In the genomic region with DNA sequence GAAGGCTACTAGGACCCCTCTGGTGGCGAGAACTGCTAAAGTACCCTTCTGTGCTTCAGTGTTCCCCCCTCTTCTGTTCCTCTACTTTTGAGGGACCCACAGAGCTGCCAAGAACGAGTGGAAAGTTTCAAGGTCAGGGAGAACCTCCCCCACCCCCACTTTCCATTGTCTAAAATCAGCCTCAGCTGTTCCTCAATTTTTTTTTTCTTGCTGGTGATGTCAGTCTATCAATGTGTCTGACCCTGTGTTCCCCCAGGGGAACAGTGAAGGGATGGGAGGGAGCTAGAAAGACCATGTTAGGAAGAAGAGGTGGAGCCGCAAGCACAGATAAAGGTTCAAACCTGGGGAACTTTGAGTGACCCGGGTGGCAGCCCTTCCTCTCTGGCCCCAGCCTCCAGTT, we compare ENCODE assay signal across 8 mouse cellular contexts. TPM values are rescaled to one million over a fixed set of nuclear protein-coding genes. Genes with fewer than 3 reads are reported as not detected.
DNase-seq lines count a peak whose midpoint lies in the region; ATAC-seq lines count a peak whose summit lies in the region.

A gene (plus strand): TSS at position 356 of the 400 bp plus-strand sequence.

- no peak within 1 kb of the TSS for H3K9ac ChIP-seq in kidney, embryonic 15.5 days
- H3K9ac ChIP-seq in intestine, embryonic 16.5 days (ENCODE audit: low read depth, low read length) = no peak within 1 kb of the TSS

- H3K27ac ChIP-seq in kidney, embryonic 15.5 days = no peak within 1 kb of the TSS
- H3K27ac ChIP-seq in intestine, embryonic 16.5 days (ENCODE audit: low read length) = no peak within 1 kb of the TSS
- no peak within 1 kb of the TSS for H3K27ac ChIP-seq in midbrain, embryonic 10.5 days (replicated peaks)

- no peak for DNase-seq in kidney, postnatal 4 days
- DNase-seq in adrenal gland, postnatal 36 days = no peak
- DNase-seq in gastrocnemius, postnatal 25 days = no peak
- DNase-seq in midbrain, embryonic 10.5 days (ENCODE audit: low spot score) = no peak
- DNase-seq in urinary bladder, postnatal 36 days (ENCODE audit: low spot score in 2 of 2) = no peak
- DNase-seq in yolk sac, embryonic 10.5 days (ENCODE audit: low spot score) = no peak

- 65% methylated on average over 4 of the region's 4 CpGs for WGBS in kidney, embryonic 15.5 days
- WGBS in intestine, embryonic 16.5 days = 61% methylated on average over 4 of the region's 4 CpGs
- WGBS in midbrain, embryonic 10.5 days = 80% methylated on average over 4 of the region's 4 CpGs

- H3K4me1 ChIP-seq in kidney, embryonic 15.5 days = peaks cover 8% of the 10 kb centered on the region
- H3K4me1 ChIP-seq in intestine, embryonic 16.5 days (ENCODE audit: control insufficient read depth, insufficient read depth, low read length) = peaks cover 5% of the 10 kb centered on the region
- peaks cover 13% of the 10 kb centered on the region for H3K4me1 ChIP-seq in midbrain, embryonic 10.5 days

- no peak within 1 kb of the TSS for H3K4me2 ChIP-seq in kidney, embryonic 15.5 days
- H3K4me2 ChIP-seq in intestine, embryonic 16.5 days (ENCODE audit: low read depth, low read length) = no peak within 1 kb of the TSS

- ATAC-seq in kidney, embryonic 15.5 days (replicated peaks; ENCODE audit: low FRiP score) = no peak
- ATAC-seq in intestine, embryonic 16.5 days = no peak

- H3K4me3 ChIP-seq in kidney, embryonic 15.5 days (replicated peaks) = no peak within 1 kb of the TSS
- H3K4me3 ChIP-seq in intestine, embryonic 16.5 days (ENCODE audit: low read length) = no peak within 1 kb of the TSS
- H3K4me3 ChIP-seq in midbrain, embryonic 10.5 days = no peak within 1 kb of the TSS

- H3K9me3 ChIP-seq in kidney, embryonic 15.5 days (replicated peaks) = no peaks in the 10 kb centered on the region
- H3K9me3 ChIP-seq in intestine, embryonic 16.5 days (ENCODE audit: control insufficient read depth, low read length) = no peaks in the 10 kb centered on the region
- no peaks in the 10 kb centered on the region for H3K9me3 ChIP-seq in midbrain, embryonic 10.5 days (replicated peaks)

- H3K27me3 ChIP-seq in kidney, embryonic 15.5 days = no peaks in the 10 kb centered on the region
- no peaks in the 10 kb centered on the region for H3K27me3 ChIP-seq in intestine, embryonic 16.5 days (replicated peaks; ENCODE audit: control insufficient read depth, insufficient read depth, low read length)
- H3K27me3 ChIP-seq in midbrain, embryonic 10.5 days (ENCODE audit: low read depth, poor library complexity, severe bottlenecking) = no peaks in the 10 kb centered on the region

- no peaks in the 10 kb centered on the region for H3K36me3 ChIP-seq in kidney, embryonic 15.5 days
- no peaks in the 10 kb centered on the region for H3K36me3 ChIP-seq in intestine, embryonic 16.5 days (ENCODE audit: control insufficient read depth, insufficient read depth, low read length)
- no peaks in the 10 kb centered on the region for H3K36me3 ChIP-seq in midbrain, embryonic 10.5 days

RNA-seq across cellular contexts. Expression of the gene that starts here (rescaled TPM):
- polyA plus RNA-seq in kidney, embryonic 15.5 days (2015; fragmentation: Nextera tagmentation; extraction: Ambion mirVana) = 547 and 591 TPM in 2 replicates
- total RNA-seq in adrenal gland, postnatal 36 days (2021) = 100 to 1,000 TPM; 183 to 215 TPM
- total RNA-seq in gastrocnemius, postnatal 25 days (2021) = 100 to 1,000 TPM; 133 to 716 TPM
- polyA plus RNA-seq in intestine, embryonic 16.5 days (2015; fragmentation: Nextera tagmentation; extraction: Ambion mirVana) = 532 and 565 TPM in 2 replicates
- 576 and 578 TPM in 2 replicates for polyA plus RNA-seq in midbrain, embryonic 10.5 days (2016; fragmentation: Nextera tagmentation; extraction: Ambion mirVana)
